Mouse (Mus musculus): Measurements from ENCODE around the gene Hoxa13. TPM values are rescaled to one million over a fixed set of nuclear protein-coding genes. Genes with fewer than 3 reads are reported as not detected.

Hoxa13 gene
- total RNA-seq, 2 experiments from 2014 or later, result not detected

GRCm38 (mm10) chr6:52213119-52213986 is 47.3 kb downstream of the Hoxa13 start, which contains the start of the genes Hoxa3 and Gm28308:
Hoxa3 (minus strand) TSS chr6:52213336.
Gm28308 (minus strand) TSS chr6:52213339.
- ATAC-seq (replicated peaks; ENCODE audit: poor library complexity, severe bottlenecking), result peak; percentile 8; the same call in 1 of the 2 replicates

GRCm38 (mm10) chr6:52212556-52213118 is 48.0 kb downstream of the Hoxa13 start:
- ATAC-seq (replicated peaks; ENCODE audit: poor library complexity, severe bottlenecking), result 0 out of 2 replicates have a peak, but pooled peaks have one; percentile 15

- ATAC-seq (replicated peaks; ENCODE audit: poor library complexity, severe bottlenecking), result no peak
Measured at GRCm38 (mm10) chr6:52211961-52212360, 48.7 kb downstream of the Hoxa13 start.

DNA sequence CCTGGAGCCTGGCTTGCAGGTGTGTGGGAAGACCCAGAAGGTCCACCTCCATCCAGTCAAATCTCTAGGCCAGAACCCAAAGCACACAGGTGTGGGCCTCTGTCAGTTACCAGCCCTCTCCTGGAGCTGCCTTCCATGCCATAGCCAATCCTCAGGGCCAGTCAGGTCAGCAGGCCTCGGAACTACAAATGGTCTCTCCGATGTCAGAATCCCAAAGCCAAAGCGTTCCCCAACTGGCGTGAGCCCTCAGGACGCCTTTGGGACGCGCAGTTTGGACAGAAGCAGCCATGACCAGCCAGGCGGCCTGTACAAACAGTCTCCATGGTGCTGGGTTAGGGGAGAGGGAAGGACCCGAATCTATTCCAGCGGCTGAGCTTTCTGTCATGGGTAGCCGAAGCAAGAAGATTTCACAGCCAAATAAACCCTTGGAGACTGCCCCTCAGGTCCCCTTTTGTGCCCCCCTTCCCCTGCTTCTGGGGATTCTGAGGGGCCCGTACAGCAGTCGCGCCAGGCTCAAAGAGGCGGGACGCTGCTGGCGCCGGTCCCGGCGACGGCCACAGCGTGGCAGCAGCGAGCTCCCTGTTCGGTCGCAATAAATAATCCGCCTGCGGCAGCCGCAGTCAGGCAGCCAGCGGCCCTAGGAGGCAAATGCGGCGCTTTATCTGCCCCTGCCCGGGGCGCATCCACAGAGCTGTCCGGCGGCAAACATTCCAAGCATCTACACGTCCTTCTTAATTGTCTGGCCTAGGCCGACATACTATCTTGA is 49.3 kb downstream of the Hoxa13 start:
- peak; percentile 75 for ATAC-seq (replicated peaks; ENCODE audit: poor library complexity, severe bottlenecking)

- no peak for ATAC-seq (replicated peaks; ENCODE audit: poor library complexity, severe bottlenecking)
Measured at GRCm38 (mm10) chr6:52209685-52210046, 51.0 kb downstream of the Hoxa13 start.

DNA sequence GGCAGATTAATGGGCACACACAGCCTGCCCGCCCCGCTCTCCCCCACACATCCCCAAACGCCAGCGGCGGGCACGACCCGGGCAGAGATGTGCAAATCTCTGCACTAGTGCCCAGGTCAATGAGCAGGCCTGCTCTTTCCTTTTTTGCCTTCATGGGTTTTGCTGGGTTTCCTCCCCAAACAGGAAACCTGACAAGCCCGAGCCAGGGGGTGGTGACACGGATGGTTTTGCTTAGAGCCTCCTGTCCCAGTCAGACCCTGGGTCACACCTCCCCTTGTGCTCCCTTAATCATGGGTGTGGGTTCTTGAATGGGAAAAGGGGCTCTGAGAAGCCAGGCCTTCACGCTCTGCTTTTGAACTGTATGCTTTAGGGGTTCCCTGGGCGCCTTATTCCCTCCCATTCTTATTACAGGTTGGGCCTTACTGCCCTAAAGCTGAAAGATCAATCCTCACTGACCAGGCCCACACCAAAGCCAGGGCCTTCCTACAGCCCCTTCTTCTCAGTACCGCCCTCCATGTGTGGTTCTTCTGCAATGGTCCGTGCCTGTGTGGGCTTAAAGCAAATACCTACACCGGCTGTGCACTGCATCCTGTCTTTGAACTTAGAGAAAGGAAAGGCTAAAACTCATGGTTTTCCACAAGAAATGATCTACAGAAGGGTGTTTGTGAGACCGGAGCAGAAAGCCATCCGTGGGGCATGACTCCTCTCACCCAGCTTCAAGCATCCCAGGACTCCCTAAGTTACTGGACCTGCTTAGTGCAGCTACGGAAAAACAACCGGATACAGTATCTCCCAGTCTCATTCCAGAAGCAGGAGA is 51.6 kb downstream of the Hoxa13 start:
- no peak for ATAC-seq (replicated peaks; ENCODE audit: poor library complexity, severe bottlenecking)

GRCm38 (mm10) chr6:52208072-52208867 is 52.4 kb downstream of the Hoxa13 start, which contains the start of gene Hoxa6:
Hoxa6 (minus strand) TSS chr6:52208722.
- ATAC-seq (replicated peaks; ENCODE audit: poor library complexity, severe bottlenecking), result no peak

Other genes with a start within 250 kb of the Hoxa13 start
- gene Skap2, start 248.3 kb downstream of the Hoxa13 start, total RNA-seq (2014; fragmentation: Nextera tagmentation), result 83.9 and 91.6 TPM in 2 replicates
- gene Skap2, start 248.3 kb downstream of the Hoxa13 start, total RNA-seq (2017), result 163 and 204 TPM in 2 replicates
- 0.43 TPM in 1 of 2 replicates, not detected in the other for gene Hoxa1, start 102.6 kb downstream of the Hoxa13 start, total RNA-seq (2014; fragmentation: Nextera tagmentation)
- 0.46 TPM in 1 of 2 replicates, not detected in the other for gene Hoxa1, start 102.6 kb downstream of the Hoxa13 start, total RNA-seq (2017)
- 0.53 TPM in 1 of 2 replicates, not detected in the other for gene Hoxa2, start 96.0 kb downstream of the Hoxa13 start, total RNA-seq (2014; fragmentation: Nextera tagmentation)
- not detected in 2 replicates for gene Hoxa2, start 96.0 kb downstream of the Hoxa13 start, total RNA-seq (2017)
- gene 5730596B20Rik, start 83.4 kb downstream of the Hoxa13 start, total RNA-seq (2014; fragmentation: Nextera tagmentation), result not detected in 2 replicates
- gene 5730596B20Rik, start 83.4 kb downstream of the Hoxa13 start, total RNA-seq (2017), result not detected in 2 replicates
- gene Hoxa4, start 69.1 kb downstream of the Hoxa13 start, total RNA-seq (2014; fragmentation: Nextera tagmentation), result 0.15 and 1.5 TPM in 2 replicates
- gene Hoxa4, start 69.1 kb downstream of the Hoxa13 start, total RNA-seq (2017), result 0.17 and 0.41 TPM in 2 replicates
- gene Hoxa5, start 56.3 kb downstream of the Hoxa13 start, total RNA-seq (2014; fragmentation: Nextera tagmentation), result 2.3 and 2.8 TPM in 2 replicates
- 0.36 and 0.43 TPM in 2 replicates for gene Hoxa5, start 56.3 kb downstream of the Hoxa13 start, total RNA-seq (2017)
- 1.3 TPM in 1 of 2 replicates, not detected in the other for gene Hoxa6, start 52.2 kb downstream of the Hoxa13 start, total RNA-seq (2014; fragmentation: Nextera tagmentation)
- 0.41 TPM in 1 of 2 replicates, not detected in the other for gene Hoxa6, start 52.2 kb downstream of the Hoxa13 start, total RNA-seq (2017)
- 1.7 and 3.1 TPM in 2 replicates for gene Hoxa3, start 47.5 kb downstream of the Hoxa13 start, total RNA-seq (2014; fragmentation: Nextera tagmentation)
- 0.34 TPM in 1 of 2 replicates, not detected in the other for gene Hoxa3, start 47.5 kb downstream of the Hoxa13 start, total RNA-seq (2017)
- gene Gm28308, start 47.5 kb downstream of the Hoxa13 start, total RNA-seq (2014; fragmentation: Nextera tagmentation), result not detected in 2 replicates
- gene Gm28308, start 47.5 kb downstream of the Hoxa13 start, total RNA-seq (2017), result not detected in 2 replicates
- 18.3 and 20.5 TPM in 2 replicates for gene Hoxa7, start 39.0 kb downstream of the Hoxa13 start, total RNA-seq (2014; fragmentation: Nextera tagmentation)
- gene Hoxa7, start 39.0 kb downstream of the Hoxa13 start, total RNA-seq (2017), result 6.4 and 10.8 TPM in 2 replicates
- gene Hoxa9, start 29.8 kb downstream of the Hoxa13 start, total RNA-seq (2014; fragmentation: Nextera tagmentation), result 8.9 and 14.7 TPM in 2 replicates
- 16.8 and 24.4 TPM in 2 replicates for gene Hoxa9, start 29.8 kb downstream of the Hoxa13 start, total RNA-seq (2017)
- 0.47 TPM in 1 of 2 replicates, not detected in the other for gene Hoxa10, start 20.0 kb downstream of the Hoxa13 start, total RNA-seq (2014; fragmentation: Nextera tagmentation)
- gene Hoxa10, start 20.0 kb downstream of the Hoxa13 start, total RNA-seq (2017), result 0.57 TPM in 1 of 2 replicates, not detected in the other
- not detected in 2 replicates for gene Hoxa11, start 15.1 kb downstream of the Hoxa13 start, total RNA-seq (2014; fragmentation: Nextera tagmentation)
- not detected in 2 replicates for gene Hoxa11, start 15.1 kb downstream of the Hoxa13 start, total RNA-seq (2017)
- gene Evx1, start 52.6 kb upstream of the Hoxa13 start, total RNA-seq (2014; fragmentation: Nextera tagmentation), result not detected in 2 replicates
- gene Evx1, start 52.6 kb upstream of the Hoxa13 start, total RNA-seq (2017), result not detected in 2 replicates